Mouse (Mus musculus): Measurements from ENCODE around the gene Skp1a.

The Skp1a gene

DNA sequence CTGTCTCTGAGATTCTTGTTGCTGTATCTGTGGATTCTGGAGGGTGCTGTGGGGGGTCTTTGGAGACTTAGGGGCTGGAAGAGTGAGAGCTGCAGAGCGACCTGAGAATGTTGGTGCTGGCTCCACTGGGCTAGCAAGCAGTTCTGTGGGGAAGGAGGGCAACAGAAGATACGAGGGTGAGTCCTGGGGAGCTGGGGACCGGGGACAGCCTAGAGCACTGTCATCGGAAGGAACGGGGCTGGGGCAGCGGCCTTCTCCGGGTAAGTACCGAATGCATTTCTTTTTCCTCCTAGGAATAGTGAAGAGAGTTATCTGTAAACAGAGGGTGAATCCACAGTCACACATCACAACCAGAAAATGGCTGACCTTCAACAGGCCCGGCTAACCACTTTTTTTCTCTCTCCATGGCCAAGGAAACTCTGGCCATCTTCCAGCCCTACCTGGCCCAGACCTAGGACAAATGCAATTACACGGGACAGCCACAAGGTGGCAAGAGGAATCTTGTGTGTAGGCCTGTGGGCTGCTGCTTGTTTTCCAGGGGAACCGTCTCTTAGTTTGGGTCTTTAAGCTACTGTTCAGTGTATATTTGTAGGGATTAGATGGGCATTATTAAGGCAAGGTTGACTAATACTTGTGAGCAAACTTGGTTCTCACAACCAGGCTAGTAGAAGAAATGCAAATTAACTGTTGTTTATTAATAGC, 22.0 kb downstream of the Skp1a start:
- in situ Hi-C loops (cut with MboI, MseI) = no loop called here

DNA sequence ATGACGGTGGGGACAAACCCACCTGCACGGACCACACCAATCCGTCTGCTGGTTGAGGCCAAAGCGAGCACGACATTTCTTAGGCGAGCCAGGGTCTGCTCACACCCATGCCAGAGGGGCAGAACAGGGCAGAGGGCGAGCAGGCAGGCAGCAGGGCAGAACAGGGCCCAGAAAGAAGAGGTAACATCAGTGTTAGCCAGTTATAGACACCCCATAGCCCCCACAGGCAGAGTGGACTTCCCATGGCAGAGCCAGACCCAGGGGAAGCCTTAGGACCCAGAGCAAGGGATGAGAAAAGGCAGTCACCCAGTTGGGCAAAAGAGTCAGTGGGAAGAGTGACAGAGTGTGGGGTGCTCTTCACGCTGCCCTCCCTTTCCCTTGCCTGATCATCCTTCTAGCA, 23.3 kb downstream of the Skp1a start:
- in situ Hi-C loops (cut with MboI, MseI) = loop anchor here (5.0 kb wide), 1 partner anchor 92 kb away; no protein-coding TSS in a partner anchor

DNA sequence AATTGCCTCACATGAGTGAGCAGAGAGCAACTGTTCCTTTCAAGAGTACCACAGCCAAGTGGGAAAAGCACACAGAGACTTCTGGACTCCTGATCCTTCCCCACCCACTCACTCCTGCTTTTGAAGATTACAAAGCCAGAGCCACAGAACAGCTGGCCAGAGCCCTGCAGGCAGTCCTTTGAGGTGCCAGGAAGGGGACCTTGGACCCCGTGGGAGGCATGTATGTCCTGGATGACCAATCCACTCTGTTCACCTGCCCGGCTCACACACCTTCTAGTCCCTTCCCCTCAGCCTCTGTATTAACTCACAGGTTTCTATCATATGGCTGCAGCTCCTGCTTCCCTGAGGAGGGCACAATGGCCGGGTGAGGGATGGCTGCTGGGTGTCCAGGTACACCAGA, 25.6 kb downstream of the Skp1a start:
- in situ Hi-C loops (cut with MboI, MseI) = loop anchor here (5.0 kb wide), 1 partner anchor 90 kb away; no protein-coding TSS in a partner anchor

DNA sequence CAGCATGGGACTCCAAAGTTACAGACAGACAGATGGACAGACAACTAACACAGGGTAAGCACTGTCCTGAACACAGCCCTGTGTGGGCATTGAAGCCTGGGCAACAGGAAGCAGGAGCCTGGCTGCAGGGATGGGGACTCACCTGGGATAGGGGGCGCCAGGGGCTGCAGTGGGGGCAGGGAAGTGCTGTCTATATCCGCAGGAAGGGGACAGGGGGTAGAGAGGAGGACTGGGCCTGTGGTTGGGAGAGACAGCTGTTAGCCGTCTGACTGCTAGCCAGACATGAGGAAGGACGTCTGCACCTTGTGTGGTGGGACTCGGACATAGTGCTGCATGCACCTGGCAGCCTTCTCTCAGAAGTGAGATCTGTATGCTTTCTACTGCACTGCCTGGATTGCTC, 26.9 kb downstream of the Skp1a start:
- in situ Hi-C loops (cut with MboI, MseI) = loop anchor here (5.0 kb wide), 1 partner anchor 89 kb away; no protein-coding TSS in a partner anchor

DNA sequence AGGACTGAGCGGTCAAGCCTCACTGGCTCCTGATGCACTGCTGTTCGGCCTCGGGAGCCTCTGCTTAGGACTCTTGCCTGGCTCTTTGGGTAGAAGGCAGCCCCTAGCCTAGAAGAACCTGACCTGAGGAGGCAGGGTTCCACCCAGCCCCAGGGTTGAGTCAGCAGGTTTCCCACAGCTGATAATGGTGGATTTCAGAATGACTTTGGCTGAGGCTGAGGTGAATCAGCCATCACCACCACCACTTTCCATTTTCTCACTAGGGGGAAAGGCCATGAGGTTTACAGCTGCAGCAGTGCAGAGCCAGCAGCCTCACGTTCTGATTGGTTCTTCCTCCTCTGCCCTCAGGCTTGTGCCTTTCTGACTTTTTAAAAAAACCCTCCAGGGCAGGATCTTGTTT, 29.1 kb downstream of the Skp1a start:
- in situ Hi-C loops (cut with MboI, MseI) = no loop called here

DNA sequence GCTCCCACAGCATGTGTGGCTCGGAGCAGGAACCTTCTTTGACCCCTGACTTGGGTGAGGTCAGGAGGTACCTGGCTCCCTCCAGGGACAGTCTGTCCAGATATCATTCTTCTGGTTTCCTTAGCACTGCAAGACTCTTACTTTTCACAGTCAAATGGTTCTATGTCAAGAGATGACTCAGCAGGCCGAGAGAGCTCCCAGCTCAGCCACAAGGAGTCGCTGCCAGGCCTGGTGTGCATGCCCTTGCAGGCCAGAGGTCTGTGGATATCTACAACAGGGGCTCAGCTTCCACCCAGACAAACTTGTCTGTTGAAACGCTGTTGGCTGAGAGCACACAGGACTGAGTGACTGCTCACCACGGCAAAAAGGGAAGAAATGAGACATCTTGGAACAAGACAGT, 30.1 kb downstream of the Skp1a start:
- in situ Hi-C loops (cut with MboI, MseI) = no loop called here

DNA sequence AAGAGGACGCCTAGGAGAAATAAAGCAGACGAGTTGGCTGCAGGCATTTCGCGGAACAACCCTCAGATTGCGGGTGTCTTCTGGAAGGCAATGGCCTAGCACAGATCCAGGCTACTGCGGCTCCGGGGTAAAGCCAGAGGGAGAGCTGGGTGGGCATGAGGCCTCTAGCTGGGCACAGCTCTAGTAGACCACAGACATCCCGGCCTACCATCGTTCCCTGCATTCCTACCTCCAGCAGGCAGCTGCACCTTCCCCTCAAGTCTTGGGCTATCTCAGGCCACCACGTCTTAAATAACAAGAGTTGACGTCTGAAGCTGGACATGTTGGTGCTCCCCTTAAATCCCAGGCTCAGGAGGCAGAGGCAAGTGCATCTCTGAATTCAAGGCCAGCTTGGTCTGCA, 30.5 kb downstream of the Skp1a start:
- in situ Hi-C loops (cut with MboI, MseI) = no loop called here

DNA sequence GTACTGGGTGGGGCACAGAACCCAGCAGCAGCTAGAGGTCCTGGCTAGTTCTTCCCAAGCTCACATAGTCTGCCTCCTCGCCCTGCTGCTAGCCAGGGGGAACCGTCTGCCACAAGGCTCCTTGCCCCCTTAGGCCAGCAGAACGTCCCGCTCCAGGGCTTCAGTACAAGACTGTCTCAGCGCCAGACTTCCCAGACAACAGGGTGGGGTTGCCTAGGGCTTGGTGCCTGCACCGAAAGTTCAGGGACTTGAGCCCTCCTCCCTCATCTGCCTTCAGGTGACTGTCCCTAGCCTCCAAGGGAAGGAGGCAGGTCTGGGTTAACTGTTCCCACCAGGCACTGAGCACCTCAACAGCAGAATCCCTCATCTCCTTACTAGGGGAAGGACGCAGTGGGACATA, 33.1 kb downstream of the Skp1a start:
- in situ Hi-C loops (cut with MboI, MseI) = no loop called here

DNA sequence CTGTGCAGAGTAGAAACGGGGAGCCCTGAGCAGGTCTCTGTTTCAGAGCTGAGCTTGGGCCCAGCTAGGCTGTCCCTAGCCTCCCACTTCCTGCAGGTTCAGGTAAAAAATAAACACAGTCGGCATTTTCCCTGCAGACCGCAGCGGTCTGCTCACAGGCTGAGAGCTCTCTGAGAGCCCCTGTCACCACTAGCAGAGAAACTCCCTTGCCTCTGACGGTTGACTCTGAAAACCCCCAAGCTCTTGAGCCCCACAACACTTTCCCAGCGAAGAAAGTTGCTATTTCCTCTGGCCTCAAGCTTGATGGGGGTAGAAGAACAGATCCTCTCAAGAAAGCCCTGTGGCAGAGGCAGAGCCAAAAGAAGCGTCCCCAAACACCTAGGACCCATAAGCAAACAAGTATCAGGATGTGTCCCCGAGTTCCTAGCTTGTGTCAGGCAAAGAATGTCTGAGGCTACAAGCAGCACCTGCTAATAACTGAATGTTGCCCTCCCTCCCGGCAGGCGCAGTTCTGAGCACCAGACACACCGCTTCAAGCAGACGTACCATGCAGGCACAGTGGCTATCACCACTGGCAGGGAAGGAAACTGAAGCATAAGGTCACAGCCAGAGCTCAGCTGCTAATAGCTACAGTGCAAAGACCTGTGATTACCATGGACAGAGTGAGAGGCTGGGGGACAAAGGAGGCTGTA, 34.0 kb downstream of the Skp1a start:
- in situ Hi-C loops (cut with MboI, MseI) = no loop called here

DNA sequence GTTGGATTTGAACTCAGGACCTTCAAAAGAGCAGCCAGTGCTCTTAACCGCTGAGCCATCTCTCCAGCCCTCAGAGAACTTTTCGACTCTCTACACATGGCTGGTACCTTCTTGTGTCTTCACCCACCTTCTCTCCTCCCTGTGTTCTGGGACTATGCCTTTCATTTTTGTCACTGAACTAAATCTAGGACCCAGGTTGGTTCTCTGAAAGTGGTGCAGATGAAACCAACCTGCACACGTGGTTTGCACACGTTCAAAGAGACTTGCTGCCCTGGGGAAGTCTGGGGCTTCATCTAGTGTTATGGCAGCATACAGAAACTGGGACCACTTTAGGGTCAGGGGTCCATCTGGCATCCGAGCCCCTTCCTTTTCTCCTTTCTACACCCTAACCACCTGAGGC, 35.5 kb downstream of the Skp1a start:
- in situ Hi-C loops (cut with MboI, MseI) = no loop called here

DNA sequence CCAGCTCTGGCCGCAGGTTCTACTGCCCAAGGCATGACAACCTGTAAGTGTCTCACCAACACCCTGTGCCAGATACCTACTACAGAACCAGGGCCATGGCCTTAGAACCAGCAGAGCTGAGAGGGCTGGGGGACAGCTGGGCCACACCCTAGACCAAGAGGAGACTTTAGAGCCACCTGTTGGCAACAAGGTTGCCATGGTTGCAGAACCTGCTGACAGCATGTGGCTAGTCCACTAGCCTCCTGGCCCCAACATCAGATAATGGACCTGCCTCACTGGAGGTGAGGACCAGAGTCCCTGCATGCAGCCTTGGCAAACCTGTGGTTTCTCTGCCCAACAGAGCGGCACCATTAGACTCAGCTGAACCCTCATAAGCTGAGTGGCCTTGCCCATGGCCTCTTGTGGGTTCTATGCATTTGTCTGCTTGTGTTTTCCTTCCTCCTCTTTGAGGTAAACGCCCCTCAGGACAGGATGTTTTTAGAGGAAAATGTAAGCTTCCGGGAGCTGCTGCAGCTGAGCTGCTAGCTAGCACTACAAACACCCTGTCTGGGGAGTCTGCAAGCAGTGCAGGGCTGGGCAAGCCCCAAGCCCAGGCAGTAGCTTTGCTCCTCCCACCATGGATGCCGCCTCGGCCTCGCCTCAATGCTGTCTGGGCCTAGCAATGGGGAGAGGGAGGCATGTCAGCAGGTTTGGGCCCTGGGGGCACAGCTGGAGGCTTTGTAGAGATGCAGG, 36.5 kb downstream of the Skp1a start:
- in situ Hi-C loops (cut with MboI, MseI) = no loop called here

DNA sequence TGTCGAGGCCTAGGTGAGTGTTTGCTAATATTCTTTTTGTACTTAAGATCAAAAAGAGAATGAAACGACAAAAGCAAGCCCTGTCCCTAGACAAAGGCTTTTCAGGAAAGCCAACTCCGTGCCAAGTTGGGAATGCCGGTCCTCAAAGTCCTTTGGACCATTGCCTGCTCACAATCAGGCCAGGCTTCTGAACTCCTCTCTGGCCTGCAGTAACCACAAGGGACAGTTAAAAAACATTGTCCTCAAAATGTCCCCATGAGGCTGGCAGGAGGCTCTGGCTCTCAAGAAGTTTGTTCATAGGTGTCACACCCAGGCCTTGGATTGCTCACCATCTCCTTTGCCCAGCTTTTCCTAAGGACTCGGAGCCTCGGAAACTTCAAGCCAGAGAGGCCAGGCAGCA, 38.0 kb downstream of the Skp1a start:
- in situ Hi-C loops (cut with MboI, MseI) = no loop called here

DNA sequence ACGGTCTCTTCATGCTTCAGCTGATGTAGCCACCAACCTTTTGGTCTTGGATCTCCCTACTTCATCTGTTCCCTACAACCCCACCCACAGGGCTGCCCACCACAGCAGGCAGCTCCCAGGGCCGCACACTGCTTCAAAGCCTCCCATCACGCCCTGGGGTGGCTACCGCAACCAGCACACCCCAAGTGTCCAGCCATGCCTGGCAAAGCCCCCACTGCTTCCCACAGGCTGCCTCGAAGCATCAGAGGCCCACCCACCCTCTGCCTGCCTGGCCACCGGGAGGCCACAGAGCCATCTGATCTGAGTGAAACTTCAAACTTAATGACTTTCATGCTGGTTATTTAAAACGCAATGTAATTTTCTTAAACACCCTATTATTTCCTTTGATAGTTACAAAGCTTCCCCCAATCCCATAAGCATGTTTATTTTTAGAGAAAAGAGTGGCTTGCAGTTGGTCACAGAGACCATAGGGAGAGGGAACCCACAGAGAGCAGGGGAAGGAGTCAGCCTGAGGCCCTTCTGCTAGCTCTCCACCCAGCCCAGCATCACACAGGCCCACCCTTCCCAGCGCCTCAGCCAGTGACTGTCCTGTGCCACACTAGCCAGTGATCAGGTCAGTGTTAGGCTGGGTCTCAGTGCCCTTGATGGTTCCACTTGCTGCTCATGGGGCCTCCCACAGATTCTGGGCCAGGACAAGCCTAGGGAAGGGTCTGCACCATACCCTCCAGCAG, 40.1 kb downstream of the Skp1a start:
- in situ Hi-C loops (cut with MboI, MseI) = no loop called here

DNA sequence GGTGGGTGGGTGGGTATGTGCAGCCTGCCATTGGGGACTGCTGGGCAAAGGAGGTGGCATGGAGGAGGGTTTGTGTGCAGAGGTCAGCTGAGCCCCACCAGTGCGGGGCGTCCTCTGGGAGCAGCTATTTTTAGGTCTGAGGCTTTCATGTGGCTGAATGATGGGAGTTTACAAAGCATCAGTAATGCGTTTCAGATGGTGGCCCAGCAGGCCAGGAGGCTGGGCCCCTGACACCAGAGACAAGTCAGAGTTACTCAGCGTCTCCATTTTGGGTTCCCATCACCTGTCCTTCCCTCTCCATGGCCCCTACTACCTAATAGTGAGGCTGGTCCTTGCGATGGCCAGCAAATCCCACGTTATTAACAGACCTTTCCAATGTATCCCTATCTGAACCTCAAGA, 40.8 kb downstream of the Skp1a start:
- in situ Hi-C loops (cut with MboI, MseI) = no loop called here

DNA sequence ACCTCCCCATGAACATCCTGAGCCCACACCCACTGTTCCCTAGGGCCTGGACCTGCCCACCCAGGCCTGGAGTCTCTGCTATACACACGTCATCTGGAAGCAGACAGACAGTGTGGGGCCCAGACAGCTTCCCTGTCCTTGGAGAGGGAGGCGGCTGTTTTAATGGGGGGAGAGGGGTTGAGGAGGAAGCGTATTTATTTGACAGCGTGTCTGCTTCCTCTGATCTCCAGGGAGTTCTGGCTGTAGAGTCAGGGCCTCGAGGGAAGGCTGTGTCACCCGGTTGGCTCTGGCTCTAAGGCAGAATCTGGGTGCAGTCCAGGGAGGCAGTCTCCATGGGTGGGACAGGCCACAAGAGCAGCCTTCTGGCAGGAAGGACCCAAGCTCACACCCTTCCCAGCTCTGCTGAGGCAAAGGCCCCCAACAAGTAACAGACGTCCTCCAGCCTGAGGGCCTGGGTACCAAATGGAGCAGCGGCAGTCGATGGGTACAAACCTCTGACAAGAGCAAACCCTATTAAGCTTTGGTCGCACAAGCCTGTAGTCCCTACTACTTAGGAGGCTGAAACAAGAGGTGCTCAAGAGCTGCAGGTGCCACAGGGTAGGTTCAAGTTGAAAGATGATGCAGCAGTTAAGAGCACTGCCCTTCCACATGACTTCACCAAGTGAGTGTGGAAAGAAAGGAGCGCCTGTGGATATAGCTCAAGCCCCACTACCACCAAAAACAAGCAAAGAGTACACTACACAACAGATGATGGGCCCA, 41.6 kb downstream of the Skp1a start:
- in situ Hi-C loops (cut with MboI, MseI) = no loop called here

DNA sequence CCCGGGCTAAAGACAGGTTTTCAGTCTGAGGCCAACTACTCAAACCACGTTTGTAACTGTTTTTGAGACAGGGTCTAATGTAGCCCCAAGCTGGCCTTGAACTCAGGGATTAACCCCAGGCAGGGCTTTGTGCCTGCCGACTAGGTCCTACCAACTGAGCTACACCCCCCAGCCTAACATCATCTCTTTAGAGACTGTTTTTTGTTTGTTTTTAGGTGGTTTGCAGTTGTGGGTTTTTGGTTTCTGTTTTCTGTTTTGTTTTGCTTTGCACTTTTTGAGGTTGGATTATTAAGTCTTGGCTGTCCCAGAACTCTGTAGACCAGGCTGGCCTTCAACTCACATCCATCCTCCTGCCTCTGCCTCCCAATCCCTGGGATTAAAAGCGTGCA, 42.1 kb downstream of the Skp1a start:
- in situ Hi-C loops (cut with MboI, MseI) = no loop called here

DNA sequence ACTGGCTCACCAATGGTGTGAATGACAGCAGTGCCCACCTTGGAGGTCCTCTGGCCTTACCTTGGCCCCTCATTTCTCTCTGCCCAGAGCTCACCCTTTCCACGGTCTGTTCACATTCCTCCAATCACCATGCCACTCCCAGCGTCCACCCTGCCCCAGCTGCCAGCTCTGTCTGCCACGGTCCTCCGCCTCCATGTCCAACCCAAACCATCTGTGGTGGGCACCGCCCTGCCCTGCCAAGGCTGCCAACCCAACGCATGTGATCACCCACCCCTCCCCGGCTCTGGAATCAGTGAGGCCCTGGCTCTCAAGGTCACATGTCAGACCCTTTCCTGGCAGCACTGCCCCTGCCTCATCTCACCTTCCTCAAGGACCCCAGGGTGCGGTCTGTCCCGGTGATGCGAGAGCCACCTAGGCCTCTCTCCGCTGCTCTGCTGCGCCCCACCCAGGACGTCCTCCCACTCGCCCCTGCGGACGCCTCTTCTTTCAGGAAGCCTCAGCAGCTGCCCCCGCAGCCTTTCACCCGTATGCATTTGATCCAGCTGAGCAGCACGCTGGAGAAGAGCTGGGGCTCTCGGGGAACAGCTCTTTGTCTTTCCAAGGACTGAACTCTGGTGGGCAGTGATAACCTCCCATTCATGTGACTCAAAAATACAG, 42.8 kb downstream of the Skp1a start:
- in situ Hi-C loops (cut with MboI, MseI) = loop anchor here (5.0 kb wide), 1 partner anchor 68 kb away; no protein-coding TSS in a partner anchor

DNA sequence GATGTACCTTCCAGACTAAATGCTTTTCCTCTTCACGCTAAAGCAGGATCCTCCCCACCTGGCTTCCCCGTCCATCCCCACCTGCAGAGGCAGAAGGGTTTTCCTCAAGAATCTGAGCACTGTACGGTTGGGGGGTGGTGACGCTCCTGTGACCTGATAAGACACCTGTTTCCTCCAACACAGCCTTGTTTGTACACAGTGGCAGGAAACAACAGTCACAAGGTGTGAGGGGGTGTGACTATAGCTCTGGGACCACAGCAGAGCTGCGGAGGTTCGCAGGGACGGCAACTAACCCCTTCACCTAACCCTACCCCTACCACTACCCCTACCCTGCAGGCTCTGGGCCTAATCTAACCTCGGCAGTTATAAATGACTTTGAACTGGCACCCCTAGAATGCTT, 43.6 kb downstream of the Skp1a start:
- in situ Hi-C loops (cut with MboI, MseI) = loop anchor here (5.0 kb wide), 1 partner anchor 67 kb away; no protein-coding TSS in a partner anchor

DNA sequence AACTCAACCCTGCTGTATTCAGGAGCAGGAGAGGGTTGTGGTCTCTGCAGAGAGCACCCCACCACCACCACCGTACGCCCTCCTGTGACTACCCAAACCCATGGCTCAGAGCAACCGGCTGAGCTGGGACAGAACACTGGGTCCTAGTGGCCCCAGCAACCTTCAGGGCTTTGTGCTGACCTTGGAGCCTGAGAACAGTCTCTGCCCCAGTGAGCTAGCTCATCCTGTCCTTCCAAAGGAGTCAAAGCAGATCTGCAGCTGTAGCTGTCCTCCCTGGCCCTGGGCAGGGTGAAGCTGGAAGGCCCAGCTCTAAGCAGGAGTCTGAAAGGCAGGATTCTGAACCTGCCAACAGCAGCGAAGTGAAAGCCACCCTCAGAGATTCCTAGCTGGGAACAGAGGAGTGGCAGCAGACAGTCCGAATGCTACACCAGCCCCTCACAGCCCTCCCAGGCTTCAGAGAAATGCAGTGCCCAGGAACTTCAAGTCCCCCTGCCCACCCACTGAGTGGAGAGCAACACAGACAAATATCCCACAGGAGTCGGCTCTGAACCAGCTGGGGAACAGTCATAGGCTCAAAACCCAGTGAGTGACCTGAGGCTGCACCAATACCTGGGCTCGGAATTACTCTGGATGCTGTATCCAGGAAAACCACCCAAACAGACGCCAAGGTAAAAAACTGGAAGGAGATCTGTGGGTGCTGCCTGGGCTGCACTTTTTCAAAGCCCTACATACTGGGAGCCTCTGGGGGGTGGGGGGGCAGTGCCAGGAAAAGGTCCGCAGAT, 44.2 kb downstream of the Skp1a start:
- in situ Hi-C loops (cut with MboI, MseI) = loop anchor here (5.0 kb wide), 1 partner anchor 66 kb away; no protein-coding TSS in a partner anchor

DNA sequence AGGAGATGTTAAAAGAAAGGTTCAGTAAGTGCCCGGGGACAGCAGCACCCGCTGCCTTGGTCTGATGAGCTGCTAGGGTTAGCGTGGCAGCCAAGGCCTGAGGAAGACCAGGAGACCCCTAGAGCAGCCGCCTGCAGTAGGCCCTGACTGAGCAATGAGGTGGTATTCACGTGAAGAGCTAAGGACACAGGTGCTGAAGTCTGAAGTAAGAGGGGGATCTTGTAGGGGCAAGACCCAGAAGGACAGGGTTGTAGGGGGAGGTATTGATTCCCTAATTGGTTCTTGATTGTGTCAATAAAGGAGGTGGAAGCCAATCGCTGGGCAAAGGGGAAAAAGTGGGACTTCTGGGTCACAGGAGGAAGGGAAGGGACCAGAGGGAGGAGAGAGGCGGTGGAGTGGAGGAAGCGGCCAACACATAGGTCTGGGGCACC, 45.2 kb downstream of the Skp1a start:
- in situ Hi-C loops (cut with MboI, MseI) = loop anchor here (5.0 kb wide), 1 partner anchor 65 kb away; no protein-coding TSS in a partner anchor
